Mouse (Mus musculus) cerebellum, adult 9-10 months (tissue): ENCODE data around the gene Gbx2.

ENCODE experiments used
- DNase-seq: peaks from one replicate; pipeline ENCODE4 v3.0.0; 2022

Gbx2 gene

GRCm38 (mm10) chr1:89902236-89902635 is 28.7 kb downstream of the Gbx2 start:
- no peak for DNase-seq

GRCm38 (mm10) chr1:89901381-89901780 is 29.6 kb downstream of the Gbx2 start:
- DNase-seq = no peak

DNA sequence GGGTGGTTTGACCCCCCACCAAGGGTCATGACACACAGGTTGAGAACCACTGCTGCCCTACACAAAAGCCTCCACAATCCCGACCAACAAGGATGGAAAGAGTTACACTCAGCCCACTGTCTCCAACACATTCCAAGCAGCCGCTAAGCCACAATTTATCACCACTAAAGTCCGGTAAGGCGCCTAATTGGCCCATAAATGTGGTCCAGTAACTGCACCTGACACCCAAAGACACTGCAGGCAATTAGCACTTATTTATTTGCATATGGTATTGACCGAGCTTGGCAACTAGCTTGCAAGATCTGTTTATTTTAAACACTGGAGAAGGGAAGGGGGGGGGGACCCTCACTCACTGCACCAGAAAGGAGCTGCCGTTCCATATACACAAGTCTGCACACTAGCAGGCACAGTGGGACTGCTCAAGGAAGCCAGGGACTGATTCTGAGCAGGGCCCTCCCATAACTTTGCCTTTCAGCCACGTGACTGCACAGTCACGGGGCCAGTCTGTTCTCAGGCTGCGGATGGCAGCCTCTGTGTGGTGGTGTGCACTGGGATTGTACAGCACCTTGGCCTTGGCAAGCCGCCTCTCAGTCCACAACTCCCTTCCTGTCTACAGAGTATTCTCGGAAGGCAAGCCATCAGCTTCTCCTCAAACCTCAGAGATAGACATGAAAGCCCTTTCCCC is 31.1 kb downstream of the Gbx2 start:
- no peak for DNase-seq

DNA sequence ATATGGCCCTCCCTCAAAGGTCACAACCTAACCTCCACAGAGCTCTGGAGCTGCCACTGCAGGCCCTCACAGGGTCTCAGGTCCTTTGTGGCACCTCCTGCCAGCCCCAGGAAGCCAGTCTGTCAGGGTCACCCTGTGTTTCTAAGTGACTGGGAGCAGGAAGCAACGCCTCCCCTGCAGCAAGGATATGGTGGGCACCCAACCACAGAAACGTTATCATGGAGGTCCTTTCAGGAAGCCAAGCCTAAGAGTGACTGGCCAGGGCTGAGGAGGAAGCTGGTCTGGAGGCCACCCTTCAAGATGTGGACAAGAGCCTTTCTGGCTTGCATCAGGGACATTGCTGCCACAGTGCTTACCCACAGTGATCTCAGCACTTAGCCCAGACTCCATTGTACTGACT is 31.9 kb downstream of the Gbx2 start:
- DNase-seq = no peak

GRCm38 (mm10) chr1:89895801-89896200 is 35.2 kb downstream of the Gbx2 start:
- DNase-seq = no peak

DNA sequence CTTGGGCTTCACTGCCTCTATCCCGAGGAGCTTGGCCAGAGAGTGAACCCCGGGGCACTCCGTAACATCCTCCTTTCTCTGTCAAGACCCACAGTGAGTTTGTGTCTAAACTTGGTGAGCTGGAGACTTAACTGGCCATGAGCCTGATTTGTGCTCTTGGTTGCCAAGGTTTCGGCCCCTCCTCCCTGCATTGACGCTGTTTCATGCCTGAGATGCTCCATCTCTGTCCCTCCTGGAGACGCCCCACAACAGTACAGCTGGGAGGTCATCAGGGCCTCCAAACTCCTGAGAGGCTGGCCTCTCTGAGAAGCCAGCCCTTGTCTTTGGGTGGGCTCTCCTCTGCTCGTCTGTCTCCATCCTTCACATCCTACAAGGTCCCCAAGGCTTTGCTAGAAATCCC is 38.7 kb downstream of the Gbx2 start:
- DNase-seq = no peak

- DNase-seq = no peak
Observed at GRCm38 (mm10) chr1:89891400-89891799, 39.6 kb downstream of the Gbx2 start.

DNA sequence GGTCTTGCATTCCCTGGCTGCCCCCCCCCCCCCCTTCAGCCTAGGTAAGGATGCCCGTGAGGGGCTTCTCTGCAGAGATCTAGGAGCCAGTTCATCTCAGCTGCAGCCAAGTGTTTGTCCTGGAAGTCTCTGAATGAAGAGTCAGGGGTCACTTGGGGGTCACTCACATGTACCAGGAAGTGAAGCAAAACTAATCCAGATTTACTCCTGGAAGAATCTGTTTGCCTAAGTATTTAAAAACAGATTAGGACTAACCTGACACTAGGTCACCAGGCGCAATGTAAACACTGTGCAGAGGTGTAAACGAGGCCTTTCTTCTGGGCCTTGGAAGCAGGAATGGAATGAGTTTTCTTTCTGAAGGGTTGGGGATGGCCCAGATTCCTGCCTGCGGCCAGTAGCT is 45.3 kb downstream of the Gbx2 start:
- DNase-seq = no peak

DNA sequence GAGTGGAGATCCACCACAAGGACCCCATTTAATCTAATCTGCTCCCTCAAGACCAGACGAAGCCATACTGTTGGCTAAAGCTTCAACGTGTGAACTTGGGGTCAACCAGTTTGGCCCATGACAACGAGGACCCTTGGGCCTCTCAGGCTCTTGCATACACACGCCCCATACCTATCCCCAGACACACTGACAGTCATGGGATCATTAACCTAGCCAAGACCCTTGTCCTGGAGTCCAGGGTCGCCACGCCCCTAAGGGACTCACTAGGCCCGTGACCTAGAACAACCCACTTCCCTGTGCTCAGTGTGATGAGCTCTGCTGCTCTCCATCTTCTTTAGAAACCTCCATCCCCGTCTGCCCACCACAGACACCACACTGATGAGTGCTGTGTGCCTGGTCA is 46.6 kb downstream of the Gbx2 start:
- no peak for DNase-seq

DNA sequence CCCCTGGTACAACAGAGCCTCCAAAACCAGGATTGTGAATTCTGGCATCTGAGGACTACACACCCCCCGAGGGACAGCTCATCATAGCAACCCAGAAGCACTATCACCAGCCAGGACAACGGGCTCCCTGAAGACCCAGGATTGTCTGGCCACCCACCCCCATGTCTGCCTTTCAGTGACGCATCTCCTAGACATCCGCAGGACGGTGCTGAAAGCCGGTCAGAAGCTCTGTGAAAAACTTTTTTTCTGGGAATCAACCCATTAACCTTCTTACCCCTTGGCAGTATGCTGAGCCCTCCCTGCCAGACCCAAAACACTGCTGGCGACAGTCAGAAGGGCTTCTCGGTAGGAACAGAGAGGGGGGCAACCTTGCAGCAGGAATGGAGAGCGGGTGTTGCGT is 50.1 kb downstream of the Gbx2 start:
- DNase-seq = no peak

DNA sequence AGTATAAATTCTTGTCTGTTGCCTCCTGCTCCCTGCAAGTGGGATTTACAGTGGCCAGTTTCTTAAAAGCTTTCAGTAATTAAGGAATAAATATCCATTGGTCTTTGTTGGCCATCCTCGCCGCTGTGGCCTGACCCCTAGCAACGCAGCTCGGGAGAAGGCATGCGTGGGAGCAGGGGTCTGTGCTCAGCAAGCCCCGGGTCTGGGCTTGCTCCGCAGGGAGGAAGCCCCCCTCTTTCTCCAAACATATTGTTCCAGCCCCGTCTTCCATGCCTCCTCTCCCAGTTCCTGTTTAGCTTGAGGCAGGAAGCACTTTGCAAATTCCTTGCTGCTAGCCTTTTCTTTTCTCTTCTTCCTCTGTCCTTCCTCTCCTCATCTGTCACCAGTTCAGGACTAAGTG is 50.8 kb downstream of the Gbx2 start:
- no peak for DNase-seq

- peak; percentile 30 for DNase-seq
Observed at GRCm38 (mm10) chr1:89878496-89878895, 52.5 kb downstream of the Gbx2 start.
